Mouse (Mus musculus) liver, embryonic 14.5 days (tissue): ENCODE measurements around the gene Cd9. TPM values are rescaled to one million over a fixed set of nuclear protein-coding genes. Genes with fewer than 3 reads are reported as not detected.

Source experiments
- ATAC-seq: fragments of 200-750 bp; cut with Nextera tagmentation; 2 replicates; pipeline ENCODE4 v1.8.0; 2017; ENCODE audit warnings: moderate number of reproducible peaks, mild to moderate bottlenecking, moderate library complexity; ENCODE audit not compliant: insufficient read depth
- DNase-seq, 3 experiments: peaks; one replicate each; pipeline ENCODE4 v3.0.0-alpha.2; 2012 to 2013; ENCODE audit warnings: low read depth in 3 of 3, low spot score in 3 of 3
- H3K27ac ChIP-seq: fragments of 300-500 bp; sonication (generic); 2 replicates; pipeline ENCODE4 v1.5.1; 2014; ENCODE audit warnings: moderate library complexity, mild to moderate bottlenecking, control low read depth, inconsistent platforms
- H3K27me3 ChIP-seq: fragments of 300-500 bp; sonication (generic); 2 replicates; pipeline ENCODE4 v1.6.1; 2014; ENCODE audit warnings: mild to moderate bottlenecking, low read length, moderate library complexity; ENCODE audit not compliant: control insufficient read depth, insufficient read depth
- H3K36me3 ChIP-seq: fragments of 300-500 bp; sonication (generic); replicated peaks from 2 replicates; pipeline ENCODE4 v1.6.1; 2014; ENCODE audit warnings: low read depth; ENCODE audit not compliant: control insufficient read depth, insufficient read depth
- H3K4me1 ChIP-seq, 2 experiments: fragments of 200-500 bp in 1 of 2; fragments of 300-500 bp in 1 of 2; sonication (generic) in 1 of 2; replicated peaks; 2 replicates each; pipeline ENCODE4 v1.6.1; 2012 to 2014; ENCODE audit warnings: antibody characterized with exemption in 1 of 2, inconsistent platforms in 1 of 2, low read length in 1 of 2; ENCODE audit not compliant: control insufficient read depth in 2 of 2, insufficient read depth in 2 of 2
- H3K4me2 ChIP-seq: fragments of 300-500 bp; sonication (generic); 2 replicates; pipeline ENCODE4 v1.6.1; 2014; ENCODE audit warnings: low read depth, mild to moderate bottlenecking, control low read depth, moderate library complexity
- H3K4me3 ChIP-seq, 2 experiments: fragments of 200-500 bp in 1 of 2; fragments of 300-500 bp in 1 of 2; sonication (generic) in 1 of 2; 2 replicates each; pipeline ENCODE4 v1.5.1; 2012 to 2014; ENCODE audit warnings: low read depth in 2 of 2, low read length in 2 of 2, mild to moderate bottlenecking in 2 of 2, control low read depth in 1 of 2, inconsistent platforms in 1 of 2, moderate library complexity in 1 of 2; ENCODE audit not compliant: insufficient read depth in 1 of 2
- H3K9ac ChIP-seq: fragments of 300-500 bp; sonication (generic); replicated peaks from 2 replicates; pipeline ENCODE4 v1.6.1; 2014; ENCODE audit warnings: mild to moderate bottlenecking, control low read depth, moderate library complexity
- H3K9me3 ChIP-seq: fragments of 300-500 bp; sonication (generic); 2 replicates; pipeline ENCODE4 v1.6.1; 2016; ENCODE audit warnings: low read length, mixed read lengths; ENCODE audit not compliant: control insufficient read depth
- CTCF ChIP-seq: IDR thresholded peaks from 2 replicates; pipeline ENCODE4 v1.5.1; 2016; ENCODE audit warnings: antibody characterized with exemption, low read depth, control low read depth
- EP300 ChIP-seq: IDR thresholded peaks from 2 replicates; pipeline ENCODE4 v1.6.1; 2016; ENCODE audit warnings: antibody characterized with exemption, low read depth
- WGBS: fragments of 180-500 bp; shearing (Covaris S2); extraction: QIAGEN DNeasy Blood & Tissue Kit; methylation state at CpG from one replicate; pipeline ENCODE4 v1.1.7; 2014; ENCODE audit not compliant: insufficient replicate concordance; 5-methylcytosine and 5-hydroxymethylcytosine counted together
- polyA plus RNA-seq, 2 experiments: library from polyadenylated mRNA; depleted of rRNA in 1 of 2; stranded (reverse) in 1 of 2; unstranded in 1 of 2; fragments of >200 nt; fragmentation: Nextera tagmentation in 1 of 2; extraction: Ambion mirVana in 1 of 2; gene quantifications; 2 replicates each; pipeline versions ENCODE4 v1.2.1 to v1.2.3; 2012 to 2014

Gene Cd9
- polyA plus RNA-seq, 2 experiments, result 62.6 to 96.8 TPM

- Histone ChIP-seq H3K9ac (no peak overlapping the region), H3K4me2 (peak overlapping the region; percentile 68), H3K4me3 (no peak overlapping the region), H3K4me1 (peaks cover 0 to 2% of the 10 kb centered on the region in 2 experiments; a peak in 1 of 4 replicates), H3K27ac (no peak overlapping the region), H3K36me3 (no peaks in the 10 kb centered on the region), H3K9me3 (no peaks in the 10 kb centered on the region), H3K27me3 (peaks cover 19% of the 10 kb centered on the region)
- 39% methylated on average over 6 of the region's 6 CpGs for WGBS
- no peak for DNase-seq
- TF ChIP-seq EP300 (no peak), CTCF (0 out of 2 replicates have a peak, but pooled peaks have one; percentile 14)
- no peak for ATAC-seq
Observed at GRCm38 (mm10) chr6:125492664-125493063, 1.9 kb downstream of the Cd9 start.

- Histone ChIP-seq H3K4me3 (no peak overlapping the region), H3K4me1 (peaks cover 0 to 2% of the 10 kb centered on the region in 2 experiments; a peak in 1 of 4 replicates), H3K27me3 (peaks cover 19% of the 10 kb centered on the region), H3K27ac (no peak overlapping the region), H3K9ac (no peak overlapping the region), H3K36me3 (no peaks in the 10 kb centered on the region), H3K4me2 (no peak overlapping the region), H3K9me3 (no peaks in the 10 kb centered on the region)
- DNase-seq (no peak), ATAC-seq (no peak)
- TF ChIP-seq EP300, result no peak
- WGBS, result 59% methylated on average over 9 of the region's 9 CpGs
Observed at GRCm38 (mm10) chr6:125492033-125492432, 2.6 kb downstream of the Cd9 start.

GRCm38 (mm10) chr6:125491393-125491792 is 3.2 kb downstream of the Cd9 start:
- H3K4me2 ChIP-seq, result no peak overlapping the region
- H3K27ac ChIP-seq, result no peak overlapping the region
- no peaks in the 10 kb centered on the region for H3K9me3 ChIP-seq
- no peak overlapping the region for H3K4me3 ChIP-seq
- WGBS, result 76% methylated on average over 10 of the region's 10 CpGs
- DNase-seq (no peak), ATAC-seq (no peak)
- peaks cover 19% of the 10 kb centered on the region for H3K27me3 ChIP-seq
- TF ChIP-seq EP300 (no peak), CTCF (no peak)
- peaks cover 0 to 2% of the 10 kb centered on the region in 2 experiments; a peak in 1 of 4 replicates for H3K4me1 ChIP-seq
- no peak overlapping the region for H3K9ac ChIP-seq
- no peaks in the 10 kb centered on the region for H3K36me3 ChIP-seq

- Histone ChIP-seq H3K27me3 (peaks cover 16% of the 10 kb centered on the region), H3K9ac (no peak overlapping the region), H3K4me3 (no peak overlapping the region), H3K9me3 (no peaks in the 10 kb centered on the region), H3K4me1 (peaks cover 0 to 11% of the 10 kb centered on the region in 2 experiments; a peak in 3 of 4 replicates), H3K27ac (no peak overlapping the region), H3K36me3 (no peaks in the 10 kb centered on the region), H3K4me2 (no peak overlapping the region)
- ATAC-seq (no peak), DNase-seq (no peak)
- 41% methylated on average over 11 of the region's 11 CpGs for WGBS
- TF ChIP-seq CTCF (no peak), EP300 (no peak)
Observed at GRCm38 (mm10) chr6:125489881-125490559, 4.6 kb downstream of the Cd9 start.

GRCm38 (mm10) chr6:125485589-125485988 is 9.0 kb downstream of the Cd9 start:
- no peaks in the 10 kb centered on the region for H3K9me3 ChIP-seq
- H3K27me3 ChIP-seq, result no peaks in the 10 kb centered on the region
- TF ChIP-seq CTCF (no peak), EP300 (no peak)
- WGBS, result 48% methylated on average over 4 of the region's 4 CpGs
- no peak overlapping the region for H3K9ac ChIP-seq
- H3K27ac ChIP-seq, result no peak overlapping the region
- no peak overlapping the region for H3K4me3 ChIP-seq
- H3K4me1 ChIP-seq, result peaks cover 14 to 41% of the 10 kb centered on the region in 2 experiments
- no peaks in the 10 kb centered on the region for H3K36me3 ChIP-seq
- no peak overlapping the region for H3K4me2 ChIP-seq
- no peak for ATAC-seq
- DNase-seq, result no peak
